24 mouse cellular contexts compared by ENCODE assay signal in genomic region chr6:98513217-98513616, GRCm38 (mm10).
A peak's percentile ranks its signal among the peaks of the same experiment; 100 is the strongest.
DNase-seq lines count a peak whose midpoint lies in the region; ATAC-seq and TF ChIP-seq lines count a peak whose summit lies in the region.
"Had no signal": no experiment of that assay in that cellular context is flagged by ENCODE, and none has a peak within 500 bp of the region (broad histone marks: within the 10 kb centered on the region; RNA-seq: fewer than 3 reads in every experiment).

No protein-coding gene starts in this region.

- TF ChIP-seq CTCF in MEL (IDR thresholded peaks at IDR 0.05 in 2 of 3, conservative IDR thresholded peaks at IDR 0.05 in 1 of 3; ENCODE audit: control insufficient read depth in 1 of 3, insufficient read depth in 1 of 3, low read depth in 2 of 3, low read length in 3 of 3, poor library complexity in 1 of 3, severe bottlenecking in 1 of 3): no peak
- no peak for TF ChIP-seq CTCF in bone marrow macrophage, adult 2 months (IDR thresholded peaks at IDR 0.05; ENCODE audit: low read depth, low read length)

- WGBS in midbrain, embryonic 11.5 days: 35% methylated on average over 3 of the region's 3 CpGs
- WGBS in midbrain, embryonic 16.5 days: 31% methylated on average over 3 of the region's 3 CpGs

- no peak overlapping the region for H3K9ac ChIP-seq in midbrain, embryonic 11.5 days (ENCODE audit: low read length)
- no peak overlapping the region for H3K9ac ChIP-seq in midbrain, embryonic 16.5 days (ENCODE audit: low read depth, low read length)
- H3K9ac ChIP-seq in MEL (ENCODE audit: control insufficient read depth, low read depth, low read length, poor library complexity, severe bottlenecking): no peak overlapping the region
- H3K9ac ChIP-seq: forebrain, embryonic 13.5 days; heart, embryonic 13.5 days; hindbrain, embryonic 14.5 days; limb, embryonic 12.5 days; liver, embryonic 12.5 days; liver, postnatal 0 days; midbrain, embryonic 13.5 days had no signal

- no peak for TF ChIP-seq EP300 in MEL (IDR thresholded peaks at IDR 0.05; ENCODE audit: low read depth in 1 of 2, low read length in 2 of 2)

- no peak for ATAC-seq in midbrain, embryonic 11.5 days (ENCODE audit: low FRiP score)
- ATAC-seq in midbrain, embryonic 16.5 days: no peak
- ATAC-seq in megakaryocyte-erythroid progenitor cell, adult 5-6 weeks (replicated peaks; ENCODE audit: low FRiP score, low TSS enrichment, poor library complexity, severe bottlenecking): no peak
- ATAC-seq: forebrain, embryonic 13.5 days; intestine, postnatal 0 days; liver, embryonic 12.5 days; liver, postnatal 0 days; midbrain, embryonic 13.5 days had no signal

- DNase-seq in midbrain, embryonic 11.5 days (ENCODE audit: low spot score, missing footprints): peak; percentile 39
- no peak for DNase-seq in MEL (ENCODE audit: low read depth, low spot score)
- no peak for DNase-seq in adrenal gland, adult (ENCODE audit: inconsistent age in 2 of 2, low spot score in 1 of 2)
- no peak for DNase-seq in embryo, embryonic 10 days (ENCODE audit: low spot score)
- DNase-seq: adrenal gland, adult 2 months; cerebellum, adult 8-10 months; cerebellum, postnatal 25 days; heart, postnatal 10 days; kidney, adult 9 months; kidney, postnatal 14 days; layer of hippocampus, adult 9-11 months; liver, postnatal 0 days; lung, postnatal 10 days; thymus, postnatal 4 days had no signal

- H3K9me3 ChIP-seq in midbrain, embryonic 11.5 days (ENCODE audit: control insufficient read depth, low read length): no peaks in the 10 kb centered on the region
- no peaks in the 10 kb centered on the region for H3K9me3 ChIP-seq in midbrain, embryonic 16.5 days (replicated peaks; ENCODE audit: control insufficient read depth, low read length, poor library complexity, severe bottlenecking)
- no peaks in the 10 kb centered on the region for H3K9me3 ChIP-seq in MEL (replicated peaks; ENCODE audit: insufficient read depth, low read length)
- H3K9me3 ChIP-seq: forebrain, embryonic 13.5 days; heart, embryonic 13.5 days; limb, embryonic 12.5 days; liver, embryonic 12.5 days; midbrain, embryonic 13.5 days had no signal

- H3K79me2 ChIP-seq in MEL (ENCODE audit: control insufficient read depth, insufficient read depth, low read length, poor library complexity): no peaks in the 10 kb centered on the region

- TF ChIP-seq POLR2A in MEL (IDR thresholded peaks at IDR 0.05; ENCODE audit: control insufficient read depth in 1 of 2, insufficient read depth in 1 of 2, low read depth in 1 of 2, low read length in 2 of 2, poor library complexity in 1 of 2): no peak
- TF ChIP-seq POLR2A in bone marrow macrophage, adult 2 months (IDR thresholded peaks at IDR 0.05; ENCODE audit: borderline replicate concordance, low read depth, low read length): no peak

- no peaks in the 10 kb centered on the region for H3K36me3 ChIP-seq in midbrain, embryonic 11.5 days (ENCODE audit: control insufficient read depth, insufficient read depth, low read length)
- no peaks in the 10 kb centered on the region for H3K36me3 ChIP-seq in midbrain, embryonic 16.5 days (ENCODE audit: control insufficient read depth, insufficient read depth, low read length)
- no peaks in the 10 kb centered on the region for H3K36me3 ChIP-seq in MEL (ENCODE audit: control insufficient read depth in 1 of 2, insufficient read depth in 2 of 2, low read length in 2 of 2)
- H3K36me3 ChIP-seq: heart, embryonic 13.5 days; limb, embryonic 12.5 days; liver, embryonic 12.5 days; midbrain, embryonic 13.5 days had no signal

- no peak overlapping the region for H3K4me2 ChIP-seq in midbrain, embryonic 11.5 days
- H3K4me2 ChIP-seq in midbrain, embryonic 16.5 days (ENCODE audit: low read length): no peak overlapping the region
- H3K4me2 ChIP-seq: forebrain, embryonic 13.5 days; heart, embryonic 13.5 days; hindbrain, embryonic 14.5 days; limb, embryonic 12.5 days; liver, embryonic 12.5 days; midbrain, embryonic 13.5 days had no signal

- no peak overlapping the region for H3K27ac ChIP-seq in midbrain, embryonic 11.5 days (ENCODE audit: low read depth, low read length)
- H3K27ac ChIP-seq in midbrain, embryonic 16.5 days (ENCODE audit: low read length): no peak overlapping the region
- no peak overlapping the region for H3K27ac ChIP-seq in MEL (ENCODE audit: control insufficient read depth, low read depth, low read length)
- H3K27ac ChIP-seq in bone marrow macrophage, adult 2 months (ENCODE audit: insufficient read depth, low read depth, low read length): peak overlapping the region; percentile 16; the same call in 1 of the 2 replicates
- H3K27ac ChIP-seq: forebrain, embryonic 13.5 days; heart, embryonic 13.5 days; hindbrain, embryonic 14.5 days; limb, embryonic 12.5 days; liver, embryonic 12.5 days; midbrain, embryonic 13.5 days had no signal

- no peaks in the 10 kb centered on the region for H3K27me3 ChIP-seq in midbrain, embryonic 11.5 days (ENCODE audit: control insufficient read depth, insufficient read depth, low read length)
- no peaks in the 10 kb centered on the region for H3K27me3 ChIP-seq in midbrain, embryonic 16.5 days (ENCODE audit: control insufficient read depth, insufficient read depth, low read depth, low read length)
- 0 out of 4 replicates have a peak, but pooled peaks cover 0 to 1% of the 10 kb centered on the region in 2 experiments for H3K27me3 ChIP-seq in MEL (ENCODE audit: control insufficient read depth in 1 of 2, insufficient read depth in 2 of 2, low read length in 2 of 2)
- H3K27me3 ChIP-seq: forebrain, embryonic 13.5 days; heart, embryonic 13.5 days; liver, embryonic 12.5 days; midbrain, embryonic 13.5 days had no signal

- peaks cover 5% of the 10 kb centered on the region; the same call in 1 of the 2 replicates for H3K4me1 ChIP-seq in midbrain, embryonic 11.5 days (ENCODE audit: control insufficient read depth, insufficient read depth, low read length)
- H3K4me1 ChIP-seq in midbrain, embryonic 16.5 days (ENCODE audit: control insufficient read depth, insufficient read depth, low read length): no peaks in the 10 kb centered on the region; the same call in 1 of the 2 replicates
- no peaks in the 10 kb centered on the region for H3K4me1 ChIP-seq in MEL (ENCODE audit: control insufficient read depth in 1 of 2, insufficient read depth in 2 of 2, low read length in 2 of 2)
- H3K4me1 ChIP-seq in bone marrow macrophage, adult 2 months (ENCODE audit: control insufficient read depth, insufficient read depth, low read length): no peaks in the 10 kb centered on the region
- H3K4me1 ChIP-seq: liver, embryonic 12.5 days had no signal

- no peak for TF ChIP-seq RAD21 in MEL (IDR thresholded peaks at IDR 0.05; ENCODE audit: low read depth, low read length)

- no peak overlapping the region for H3K4me3 ChIP-seq in midbrain, embryonic 11.5 days (ENCODE audit: low read depth, low read length)
- no peak overlapping the region for H3K4me3 ChIP-seq in midbrain, embryonic 16.5 days (ENCODE audit: low read depth, low read length)
- H3K4me3 ChIP-seq in MEL (ENCODE audit: control insufficient read depth in 1 of 2, insufficient read depth in 1 of 2, low read depth in 2 of 2, low read length in 2 of 2): no peak overlapping the region
- H3K4me3 ChIP-seq in bone marrow macrophage, adult 2 months (ENCODE audit: insufficient read depth, low read length): no peak overlapping the region
- H3K4me3 ChIP-seq: forebrain, embryonic 13.5 days; heart, embryonic 13.5 days; limb, embryonic 12.5 days; liver, embryonic 12.5 days; midbrain, embryonic 13.5 days had no signal

TF ChIP-seq in MEL, 35 proteins besides CTCF, POLR2A, EP300 and RAD21:
- TF ChIP-seq USF1 (IDR thresholded peaks at IDR 0.05; ENCODE audit: low read depth, low read length): peak; percentile 17; the same call in 1 of the 2 replicates
- TF ChIP-seq USF2 (IDR thresholded peaks at IDR 0.05; ENCODE audit: borderline replicate concordance in 1 of 2, insufficient read depth in 1 of 2, low read depth in 1 of 2, low read length in 2 of 2): no peak
TF ChIP-seq in MEL: peak in this region for 1.
